Mouse (Mus musculus): Measurements from ENCODE around the gene Ankrd23.
A peak's percentile ranks its signal among the peaks of the same experiment; 100 is the strongest.

Ankrd23 gene

GRCm38 (mm10) chr1:36518259-36518658 is 18.4 kb downstream of the Ankrd23 start:
- no peak for DNase-seq (ENCODE audit: low spot score in 2 of 2)

DNA sequence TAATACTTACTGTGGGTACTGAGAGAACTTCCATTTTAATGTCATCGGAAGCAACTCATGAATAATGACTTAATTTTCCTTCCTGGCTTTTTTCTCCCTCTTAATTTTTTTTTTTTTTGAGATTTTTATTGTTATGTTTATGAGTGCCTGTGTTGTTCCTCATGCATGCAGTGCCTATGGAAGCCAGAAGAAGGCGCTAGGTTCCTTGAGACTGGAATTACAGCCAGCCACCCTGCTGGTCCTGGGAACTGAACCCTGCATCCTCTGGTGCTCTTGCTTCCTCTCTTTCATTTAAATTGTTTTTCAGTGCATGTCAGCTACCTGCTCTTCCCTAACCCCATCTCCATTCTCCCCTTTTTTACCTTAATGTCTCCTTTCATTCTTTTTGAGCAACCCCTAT is 23.0 kb downstream of the Ankrd23 start:
- DNase-seq (ENCODE audit: low spot score in 2 of 2) = peak in 1 of 2 experiments; percentile 42

DNA sequence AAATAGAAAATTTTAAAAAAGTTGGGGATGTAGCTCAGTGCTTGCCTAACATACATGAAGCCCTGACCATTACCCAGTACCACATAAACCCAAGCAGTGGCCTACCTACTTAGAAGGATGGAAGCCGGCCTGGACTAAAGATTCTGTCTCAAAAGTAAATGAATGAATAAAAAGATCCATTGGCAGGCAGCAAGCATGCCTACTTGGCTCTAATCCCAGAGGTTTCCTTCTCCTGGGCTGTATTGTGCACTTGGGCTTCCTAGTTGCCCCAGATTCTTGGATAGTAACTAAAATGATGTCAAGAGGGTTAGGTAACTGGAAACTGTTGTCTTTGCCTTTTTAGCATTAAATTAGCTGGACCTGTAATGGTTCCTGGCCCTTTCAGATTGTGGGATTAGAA is 23.4 kb downstream of the Ankrd23 start:
- no peak for DNase-seq (ENCODE audit: low spot score in 2 of 2)

DNA sequence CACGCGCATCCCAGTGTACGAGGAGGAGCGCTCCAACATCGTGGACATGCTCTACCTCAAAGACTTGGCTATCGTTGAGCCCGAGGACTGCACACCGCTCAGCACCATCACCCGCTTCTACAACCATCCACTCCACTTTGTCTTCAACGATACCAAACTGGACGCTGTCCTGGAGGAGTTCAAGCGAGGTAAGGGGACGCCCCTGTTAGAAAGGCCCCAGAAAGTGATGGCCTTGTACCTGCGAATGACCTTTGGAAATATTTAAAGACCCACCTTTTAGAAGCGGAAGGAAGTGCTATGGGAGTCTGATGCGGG is 23.8 kb downstream of the Ankrd23 start:
- DNase-seq (ENCODE audit: low spot score in 2 of 2) = no peak

DNA sequence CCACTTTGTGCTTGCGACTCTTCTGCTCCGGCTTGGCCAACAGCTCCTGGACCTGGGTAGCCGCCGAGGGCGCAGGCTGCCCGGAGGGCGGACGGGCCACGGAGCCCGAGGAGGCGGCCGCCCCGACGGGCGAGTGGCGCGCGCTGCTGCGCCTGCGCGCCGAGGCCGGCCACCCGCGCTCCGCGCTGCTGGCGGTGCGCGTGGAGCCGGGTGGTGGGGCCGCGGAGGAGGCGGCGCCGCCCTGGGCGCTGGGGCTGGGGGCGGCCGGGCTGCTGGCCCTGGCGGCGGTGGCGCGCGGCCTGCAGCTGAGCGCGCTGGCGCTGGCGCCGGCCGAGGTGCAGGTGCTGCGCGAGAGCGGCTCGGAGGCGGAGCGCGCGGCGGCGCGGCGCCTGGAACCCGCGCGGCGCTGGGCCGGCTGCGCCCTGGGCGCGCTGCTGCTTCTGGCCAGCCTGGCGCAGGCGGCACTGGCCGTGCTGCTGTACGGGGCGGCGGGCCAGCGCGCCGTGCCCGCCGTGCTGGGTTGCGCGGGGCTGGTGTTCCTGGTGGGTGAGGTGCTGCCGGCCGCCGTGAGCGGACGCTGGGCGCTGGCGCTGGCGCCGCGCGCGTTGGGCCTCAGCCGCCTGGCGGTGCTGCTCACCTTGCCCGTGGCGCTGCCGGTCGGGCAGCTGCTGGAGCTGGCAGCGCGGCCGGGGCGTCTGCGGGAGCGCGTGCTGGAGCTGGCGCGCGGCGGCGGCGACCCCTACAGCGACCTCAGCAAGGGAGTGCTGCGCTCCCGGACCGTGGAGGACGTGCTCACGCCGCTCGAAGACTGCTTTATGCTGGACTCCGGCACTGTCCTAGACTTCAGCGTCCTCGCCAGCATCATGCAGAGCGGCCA is 24.4 kb downstream of the Ankrd23 start:
- peak; percentile 56 to 61 for DNase-seq (ENCODE audit: low spot score in 2 of 2)

DNA sequence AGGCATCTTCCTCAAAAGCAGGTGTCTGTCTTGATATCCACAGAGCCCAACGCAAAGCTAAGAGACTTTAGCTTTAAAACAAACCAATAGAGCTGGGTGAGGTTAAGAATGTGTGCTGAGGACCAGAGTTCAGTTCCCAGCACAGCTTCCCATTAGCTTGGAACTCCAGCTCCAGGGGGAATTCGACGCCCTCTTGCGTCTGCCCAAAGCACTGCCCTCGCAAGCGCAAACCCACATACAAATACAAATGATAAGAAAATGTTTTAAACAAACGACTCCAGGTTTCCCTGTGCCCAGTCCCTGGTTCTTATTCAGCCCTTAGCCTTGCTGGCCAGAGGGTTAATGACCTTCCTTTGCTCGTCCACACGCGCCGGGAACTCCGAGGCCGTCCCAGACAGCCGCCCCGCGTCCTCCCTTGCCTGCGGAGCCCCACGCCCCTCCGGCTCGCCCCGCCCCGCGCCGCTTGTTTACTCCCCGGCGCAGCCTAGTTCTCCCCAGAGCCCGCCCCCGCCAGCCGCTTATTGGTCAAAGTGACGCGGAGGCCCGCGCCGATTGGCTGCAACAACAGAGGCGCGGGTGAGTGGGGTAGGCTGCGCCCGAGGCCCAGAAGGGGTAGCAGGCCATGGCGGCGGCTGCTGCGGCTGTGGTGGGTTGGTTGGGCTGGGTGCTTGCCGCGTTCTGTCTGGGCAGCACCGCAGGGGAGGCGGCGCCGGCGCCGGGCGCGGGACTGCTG is 25.2 kb downstream of the Ankrd23 start, which contains the start of gene Cnnm3:
Gene Cnnm3 (plus strand): TSS at position 579 of the 733 bp plus-strand sequence.
- peak; percentile 99 to 100 for DNase-seq (ENCODE audit: low spot score in 2 of 2)

DNA sequence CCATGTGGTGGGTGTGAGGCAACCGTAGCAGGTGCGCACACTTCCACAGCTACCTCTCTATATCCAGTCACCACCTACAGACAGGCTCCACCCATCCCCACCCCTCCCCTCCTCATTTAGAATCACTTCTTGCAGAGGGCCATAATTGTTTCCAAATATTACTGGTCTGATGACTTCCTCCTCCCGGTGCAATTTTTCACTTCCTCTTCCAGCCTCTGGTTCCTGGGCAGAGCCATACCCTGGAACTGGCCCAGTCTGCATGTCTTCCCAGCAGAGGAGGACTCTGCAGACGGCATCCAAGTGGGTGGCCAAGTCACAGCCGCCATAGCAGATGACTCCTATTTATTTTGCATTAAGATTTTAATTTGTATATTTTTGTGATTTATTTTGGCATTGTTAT is 28.4 kb downstream of the Ankrd23 start:
- no peak for DNase-seq (ENCODE audit: low spot score in 2 of 2)

DNA sequence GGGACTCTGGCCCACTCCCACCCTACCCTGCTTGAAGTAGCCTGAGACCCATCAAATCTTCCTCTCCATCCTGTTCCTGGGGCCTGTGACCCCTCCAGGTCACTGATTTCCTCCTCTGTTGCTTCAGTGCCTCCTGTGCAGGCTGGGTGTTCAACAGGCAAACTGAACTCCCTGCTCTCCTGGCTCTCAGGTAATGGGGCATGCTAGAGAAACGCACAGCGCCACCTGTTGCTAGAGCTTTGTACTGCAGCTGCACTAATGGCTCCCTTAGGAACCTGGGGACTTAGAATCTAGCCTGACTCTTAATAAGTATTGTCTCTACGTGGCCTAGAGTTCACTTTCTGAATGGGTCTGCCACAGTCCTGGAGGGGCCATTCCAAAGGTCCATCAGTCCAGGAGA is 35.4 kb downstream of the Ankrd23 start:
- peak; percentile 76 to 85 for DNase-seq (ENCODE audit: low spot score in 2 of 2)

- DNase-seq (ENCODE audit: low spot score in 2 of 2) = no peak
These were observed 39.4 kb downstream of the Ankrd23 start for GRCm38 (mm10) chr1:36497312-36497711.

DNA sequence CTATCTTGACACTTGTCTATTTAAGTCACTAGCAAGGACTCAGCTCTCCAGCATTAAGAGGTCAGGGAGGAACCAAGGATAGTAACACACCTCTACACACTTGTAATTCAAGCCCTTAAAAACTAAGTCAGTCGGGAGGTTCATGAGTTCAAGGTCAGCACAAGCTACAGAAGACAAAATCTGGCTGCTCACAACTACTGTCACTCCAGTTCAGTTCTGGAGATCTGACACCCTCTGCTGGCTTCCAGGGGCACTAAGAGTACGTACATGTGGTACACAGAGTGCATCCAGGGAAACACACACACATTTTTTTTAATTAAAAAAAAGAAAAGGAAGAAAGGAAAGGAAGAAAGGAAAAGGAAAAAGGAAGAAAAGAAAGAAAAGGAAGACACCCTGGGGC is 40.0 kb downstream of the Ankrd23 start:
- no peak for DNase-seq (ENCODE audit: low spot score in 2 of 2)

GRCm38 (mm10) chr1:36493299-36493698 is 43.4 kb downstream of the Ankrd23 start:
- no peak for DNase-seq (ENCODE audit: low spot score in 2 of 2)

DNA sequence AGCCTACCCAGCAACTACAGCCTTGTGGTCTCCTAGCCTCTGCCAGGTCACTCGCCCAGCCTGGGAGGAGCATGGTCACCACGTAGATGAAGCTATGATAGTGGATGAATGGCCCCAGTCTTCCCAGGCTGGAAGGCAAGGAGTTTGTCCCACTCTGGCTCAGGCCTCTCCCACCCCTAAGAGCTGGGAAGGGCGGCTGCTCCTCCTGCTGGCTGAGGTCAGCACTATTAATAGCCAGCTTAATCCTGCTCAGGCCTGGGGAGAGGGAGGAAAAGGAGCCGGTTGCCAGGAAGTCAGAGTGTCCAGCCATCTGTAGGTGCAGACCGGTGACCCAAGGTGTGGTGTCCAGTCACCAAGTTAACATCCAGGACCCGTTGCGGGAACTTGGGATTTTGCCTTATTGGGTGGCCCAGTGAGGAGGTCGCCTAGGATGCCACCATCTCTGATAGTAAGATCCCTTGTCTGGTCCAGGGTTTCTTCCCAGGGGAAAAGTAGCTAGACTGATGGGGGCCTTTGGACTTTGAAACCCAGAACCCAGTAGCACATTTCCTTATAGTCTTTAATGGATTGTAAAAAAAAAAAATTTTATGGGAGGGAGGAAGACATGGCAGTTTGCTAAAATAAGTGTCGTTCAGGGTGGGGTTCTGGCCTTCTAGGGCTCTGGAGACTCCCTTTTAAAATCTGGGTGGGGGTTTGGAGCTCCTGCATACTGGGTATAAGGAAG is 44.1 kb downstream of the Ankrd23 start:
- no peak for DNase-seq (ENCODE audit: low spot score in 2 of 2)

DNA sequence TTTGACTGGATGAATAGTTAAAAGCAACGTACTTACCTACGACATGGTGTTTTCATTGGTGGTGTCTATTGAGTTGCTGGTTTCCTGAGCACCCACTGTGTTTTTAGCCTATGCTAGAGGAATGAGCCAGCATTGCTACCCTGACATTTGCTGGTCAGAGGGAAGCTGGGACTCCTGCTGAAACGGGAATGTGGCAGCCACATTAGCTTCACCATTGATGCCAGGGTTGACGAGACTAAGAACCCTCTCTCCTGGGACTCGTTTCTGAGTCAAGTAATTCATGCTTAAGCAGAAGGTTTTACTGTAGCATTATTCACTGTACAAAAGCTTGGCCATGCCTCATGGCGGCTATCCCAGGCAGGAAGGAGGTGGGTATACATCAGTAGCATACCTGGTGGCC is 47.0 kb downstream of the Ankrd23 start:
- no peak for DNase-seq (ENCODE audit: low spot score in 2 of 2)

GRCm38 (mm10) chr1:36487111-36487510 is 49.6 kb downstream of the Ankrd23 start:
- no peak for DNase-seq (ENCODE audit: low spot score in 2 of 2)

- no peak for DNase-seq (ENCODE audit: low spot score in 2 of 2)
These were observed 51.6 kb downstream of the Ankrd23 start for GRCm38 (mm10) chr1:36485080-36485479.

- DNase-seq (ENCODE audit: low spot score in 2 of 2) = no peak
These were observed 52.9 kb downstream of the Ankrd23 start for GRCm38 (mm10) chr1:36483825-36484224.
